Mouse (Mus musculus) limb, embryonic 14.5 days (tissue): ENCODE measurements around the gene Kdelc1. TPM values are rescaled to one million over a fixed set of nuclear protein-coding genes. Genes with fewer than 3 reads are reported as not detected.

Source experiments
- ATAC-seq: fragments of 200-750 bp; cut with Nextera tagmentation; 2 replicates; pipeline ENCODE4 v1.8.0; 2017; ENCODE audit warnings: low read depth, moderate number of reproducible peaks, moderate TSS enrichment; ENCODE audit not compliant: low FRiP score
- DNase-seq: peaks from one replicate; pipeline ENCODE4 v3.0.0-alpha.2; 2015; ENCODE audit warnings: low spot score
- H3K27ac ChIP-seq: fragments of 300-500 bp; sonication (generic); replicated peaks from 2 replicates; pipeline ENCODE4 v1.5.1; 2014; ENCODE audit warnings: low read depth, mild to moderate bottlenecking, low read length, moderate library complexity, mixed read lengths
- H3K27me3 ChIP-seq: fragments of 300-500 bp; sonication (generic); 2 replicates; pipeline ENCODE4 v1.6.1; 2014; ENCODE audit warnings: low read length, mixed read lengths; ENCODE audit not compliant: control insufficient read depth, insufficient read depth
- H3K36me3 ChIP-seq: fragments of 300-500 bp; sonication (generic); 2 replicates; pipeline ENCODE4 v1.6.1; 2014; ENCODE audit warnings: mild to moderate bottlenecking, low read length, moderate library complexity, mixed read lengths; ENCODE audit not compliant: control insufficient read depth, insufficient read depth
- H3K4me1 ChIP-seq: fragments of 300-500 bp; sonication (generic); 2 replicates; pipeline ENCODE4 v1.6.1; 2014; ENCODE audit warnings: antibody characterized with exemption, low read length, mixed read lengths; ENCODE audit not compliant: control insufficient read depth, insufficient read depth
- H3K4me2 ChIP-seq: fragments of 300-500 bp; sonication (generic); replicated peaks from 2 replicates; pipeline ENCODE4 v1.6.1; 2014; ENCODE audit warnings: low read depth, mild to moderate bottlenecking, low read length, moderate library complexity; ENCODE audit not compliant: severe bottlenecking
- H3K4me3 ChIP-seq: fragments of 300-500 bp; sonication (generic); replicated peaks from 2 replicates; pipeline ENCODE4 v1.5.1; 2014; ENCODE audit warnings: low read length
- H3K9ac ChIP-seq: fragments of 300-500 bp; sonication (generic); 2 replicates; pipeline ENCODE4 v1.6.1; 2014; ENCODE audit warnings: mild to moderate bottlenecking, low read depth, low read length, moderate library complexity; ENCODE audit not compliant: severe bottlenecking
- H3K9me3 ChIP-seq: fragments of 300-500 bp; sonication (generic); 2 replicates; pipeline ENCODE4 v1.6.1; 2016; ENCODE audit warnings: low read length; ENCODE audit not compliant: control insufficient read depth
- POLR2A ChIP-seq: fragments of 200-500 bp; IDR thresholded peaks from 2 replicates; pipeline ENCODE4 v1.8.0; 2012; ENCODE audit warnings: inconsistent platforms, mild to moderate bottlenecking, moderate library complexity, borderline replicate concordance; ENCODE audit not compliant: insufficient read depth, insufficient read length; ENCODE audit errors: extremely low read depth
- WGBS: fragments of 180-500 bp; shearing (Covaris S2); extraction: QIAGEN DNeasy Blood & Tissue Kit; methylation state at CpG from one replicate; pipeline ENCODE4 v1.1.7; 2014; 5-methylcytosine and 5-hydroxymethylcytosine counted together
- polyA plus RNA-seq, 2 experiments: library from polyadenylated mRNA; depleted of rRNA in 1 of 2; stranded (reverse) in 1 of 2; unstranded in 1 of 2; fragments of >200 nt; fragmentation: Nextera tagmentation in 1 of 2; extraction: Ambion mirVana in 1 of 2; gene quantifications; 2 replicates each; pipeline versions ENCODE4 v1.2.1 to v1.2.3; 2012 to 2014

Kdelc1 gene
- polyA plus RNA-seq, 2 experiments = 68.3 to 69.7 TPM

DNA sequence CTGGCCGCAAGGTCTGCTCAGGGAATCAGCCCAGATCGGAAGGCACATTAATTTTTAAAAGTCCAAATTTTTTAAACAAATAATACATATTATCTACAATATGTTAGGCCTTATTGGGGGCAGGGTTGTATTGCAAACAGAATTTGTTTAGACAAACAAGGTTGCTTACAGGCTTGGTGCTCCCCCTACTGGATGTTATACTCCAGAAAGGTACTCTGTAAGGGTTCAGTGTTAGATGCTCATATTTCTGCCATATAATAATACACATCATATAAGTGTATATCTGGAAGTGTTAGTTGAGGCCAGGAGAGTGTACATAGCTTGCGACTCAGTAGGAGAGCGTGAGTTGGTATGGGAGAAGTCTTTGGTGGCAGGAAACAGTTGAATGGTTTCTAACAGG lies 36.7 kb upstream of the Kdelc1 start:
- Histone ChIP-seq H3K4me2 (no peak overlapping the region), H3K36me3 (peaks cover 24% of the 10 kb centered on the region), H3K9me3 (no peaks in the 10 kb centered on the region), H3K27me3 (no peaks in the 10 kb centered on the region), H3K27ac (no peak overlapping the region), H3K4me3 (no peak overlapping the region), H3K9ac (no peak overlapping the region), H3K4me1 (no peaks in the 10 kb centered on the region)
- peak; percentile 15 for DNase-seq
- 92% methylated on average over 4 of the region's 4 CpGs for WGBS
- no peak for TF ChIP-seq POLR2A
- no peak for ATAC-seq

DNA sequence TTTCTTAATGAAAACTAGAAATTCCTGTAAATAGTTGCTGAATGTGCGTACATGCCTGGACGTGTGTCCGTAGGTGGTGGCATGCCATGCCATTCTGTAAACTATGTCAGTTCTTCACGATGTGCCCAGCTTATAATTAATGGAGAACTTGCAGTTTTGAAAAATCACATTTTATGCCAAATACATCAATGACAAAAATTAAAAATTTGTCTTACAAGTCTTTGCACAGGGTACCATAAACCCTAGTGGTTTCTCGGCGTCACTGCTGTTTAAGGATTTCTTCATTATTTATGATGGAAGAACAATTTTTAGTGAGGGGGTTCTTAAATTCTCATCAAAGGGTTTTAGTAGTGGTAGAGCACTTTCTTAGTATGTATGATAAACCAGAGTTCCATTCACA lies 30.1 kb upstream of the Kdelc1 start:
- Histone ChIP-seq H3K4me3 (peak overlapping the region; percentile 90), H3K27ac (no peak overlapping the region), H3K4me2 (peak overlapping the region; percentile 73), H3K27me3 (no peaks in the 10 kb centered on the region), H3K9me3 (no peaks in the 10 kb centered on the region), H3K4me1 (peaks cover 11% of the 10 kb centered on the region; the same call in 1 of the 2 replicates), H3K9ac (peak overlapping the region; percentile 94), H3K36me3 (peaks cover 8% of the 10 kb centered on the region)
- DNase-seq (no peak), ATAC-seq (no peak)
- 25% methylated on average over 6 of the region's 6 CpGs for WGBS
- TF ChIP-seq POLR2A = no peak

DNA sequence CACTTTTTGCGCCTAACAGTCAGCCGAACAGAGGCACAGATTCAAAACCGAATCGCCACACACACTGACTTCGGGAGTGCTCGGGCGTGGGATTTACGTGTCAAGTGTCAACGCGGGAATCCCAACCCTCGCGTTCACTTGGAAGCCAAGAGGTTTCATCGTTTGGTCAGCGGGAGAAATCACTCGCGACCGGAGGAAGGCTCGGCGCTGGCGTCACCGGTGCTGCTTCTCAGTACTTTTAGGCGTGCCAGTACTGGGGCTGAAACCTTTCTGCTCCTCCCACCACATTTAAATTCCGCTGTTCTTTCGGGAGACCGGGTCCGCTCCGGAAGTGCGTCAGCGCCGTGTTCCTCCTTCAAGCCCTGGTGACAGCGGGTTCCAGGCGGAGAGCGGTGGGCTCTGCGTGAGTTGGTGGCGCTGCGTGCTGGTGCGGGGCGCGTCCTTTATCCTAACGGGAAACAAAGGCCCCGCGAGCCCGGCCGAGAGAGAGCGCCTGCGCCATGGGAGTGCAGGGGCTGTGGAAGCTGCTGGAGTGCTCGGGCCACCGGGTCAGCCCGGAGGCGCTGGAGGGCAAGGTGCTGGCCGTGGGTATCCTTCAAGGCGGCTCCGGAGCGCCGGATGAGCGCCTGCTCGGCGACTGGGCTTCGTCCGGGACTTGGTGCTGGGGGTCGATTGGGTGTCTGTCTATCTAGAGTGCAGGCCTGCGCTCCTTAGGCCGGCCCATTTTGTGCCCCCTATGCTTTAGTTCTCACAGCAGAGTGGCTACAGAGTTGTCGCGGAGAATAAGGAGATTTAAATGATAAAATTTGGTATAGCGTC lies 29.2 kb upstream of the Kdelc1 start, which contains the start of gene Ercc5:
Gene Ercc5 (plus strand): TSS at position 182 of the 819 bp plus-strand sequence.
- peak within 1 kb of the TSS; percentile 94 for H3K9ac ChIP-seq
- DNase-seq (peak; percentile 95), ATAC-seq (peak; percentile 97)
- no peaks in the 10 kb centered on the region for H3K27me3 ChIP-seq
- H3K9me3 ChIP-seq = no peaks in the 10 kb centered on the region
- peak within 1 kb of the TSS; percentile 97 for H3K27ac ChIP-seq
- H3K4me3 ChIP-seq = peak within 1 kb of the TSS; percentile 90
- H3K4me1 ChIP-seq = peaks cover 11% of the 10 kb centered on the region; the same call in 1 of the 2 replicates
- peaks cover 17% of the 10 kb centered on the region for H3K36me3 ChIP-seq
- H3K4me2 ChIP-seq = peak within 1 kb of the TSS; percentile 73
- 0 out of 2 replicates have a peak, but pooled peaks have one; percentile 94 for TF ChIP-seq POLR2A
- WGBS = under 1% methylated on average over 63 of the region's 66 CpGs

DNA sequence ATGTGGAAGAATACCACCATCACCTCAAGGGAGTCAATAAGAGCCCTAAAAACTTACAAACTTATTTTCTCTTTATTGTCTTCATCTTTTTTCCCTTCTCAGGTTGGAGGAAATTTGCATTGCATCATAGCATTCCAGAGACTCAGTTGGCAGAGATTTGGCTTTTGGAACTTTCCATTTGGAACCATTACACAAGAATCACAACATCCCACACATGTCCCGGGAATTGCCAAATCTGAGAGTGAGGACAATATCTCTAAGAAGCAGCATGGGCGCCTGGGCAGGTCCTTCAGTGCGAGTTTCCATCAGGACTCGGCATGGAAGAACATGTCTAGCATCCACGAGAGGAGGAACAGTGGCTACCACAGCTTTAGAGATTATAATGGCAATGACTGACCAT lies 24.1 kb upstream of the Kdelc1 start:
- TF ChIP-seq POLR2A = no peak
- H3K4me2 ChIP-seq = no peak overlapping the region
- DNase-seq (no peak), ATAC-seq (no peak)
- 91% methylated on average over 5 of the region's 5 CpGs for WGBS
- H3K9me3 ChIP-seq = no peaks in the 10 kb centered on the region
- H3K27ac ChIP-seq = no peak overlapping the region
- no peak overlapping the region for H3K9ac ChIP-seq
- H3K4me1 ChIP-seq = peaks cover 5% of the 10 kb centered on the region; the same call in 1 of the 2 replicates
- no peaks in the 10 kb centered on the region for H3K27me3 ChIP-seq
- no peak overlapping the region for H3K4me3 ChIP-seq
- H3K36me3 ChIP-seq = peaks cover 49% of the 10 kb centered on the region

DNA sequence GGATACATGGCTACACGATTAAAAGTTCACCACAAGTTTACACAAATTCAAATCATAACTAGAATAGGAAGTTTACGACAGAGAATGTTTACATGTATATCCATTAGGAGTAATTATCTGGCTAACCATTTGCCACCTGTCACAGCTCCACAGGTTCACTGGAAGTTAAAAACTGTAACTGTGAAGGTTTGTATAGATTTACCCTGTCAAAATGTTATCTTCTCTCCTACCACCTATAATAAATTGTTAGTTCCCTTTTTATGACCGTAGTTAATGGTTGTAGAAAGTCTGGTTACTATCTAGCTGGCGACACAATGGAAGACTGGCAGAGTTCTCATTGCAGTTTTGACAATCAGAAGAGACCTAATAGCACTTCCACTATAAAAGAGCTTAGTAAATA lies 21.6 kb upstream of the Kdelc1 start:
- no peaks in the 10 kb centered on the region for H3K27me3 ChIP-seq
- no peak overlapping the region for H3K4me2 ChIP-seq
- H3K9ac ChIP-seq = no peak overlapping the region
- H3K9me3 ChIP-seq = no peaks in the 10 kb centered on the region
- DNase-seq = no peak
- peaks cover 55% of the 10 kb centered on the region for H3K36me3 ChIP-seq
- ATAC-seq = no peak
- no peak for TF ChIP-seq POLR2A
- no peak overlapping the region for H3K27ac ChIP-seq
- no peaks in the 10 kb centered on the region for H3K4me1 ChIP-seq
- no peak overlapping the region for H3K4me3 ChIP-seq
- 79% methylated on average over 4 of the region's 4 CpGs for WGBS
